Mouse (Mus musculus): ENCODE results near the gene Setd4. TPM values are rescaled to one million over a fixed set of nuclear protein-coding genes. Genes with fewer than 3 reads are reported as not detected.

Setd4 gene
- polyA plus RNA-seq, 1 experiment from 2014 or later, result 10.3 TPM

GRCm38 (mm10) chr16:93572383-93572782 is 31.5 kb downstream of the Setd4 start:
- DNase-seq (ENCODE audit: low spot score) (no peak), ATAC-seq (ENCODE audit: low FRiP score) (no peak)
- no peak overlapping the region for H3K4me2 ChIP-seq (replicated peaks; ENCODE audit: low read depth, low read length)
- no peaks in the 10 kb centered on the region for H3K9me3 ChIP-seq (ENCODE audit: control insufficient read depth, low read length)
- H3K27me3 ChIP-seq (ENCODE audit: control insufficient read depth, insufficient read depth, low read length), result no peaks in the 10 kb centered on the region
- no peak overlapping the region for H3K27ac ChIP-seq (ENCODE audit: low read depth, low read length)
- H3K36me3 ChIP-seq (ENCODE audit: control insufficient read depth, insufficient read depth, low read length), result no peaks in the 10 kb centered on the region
- no peak overlapping the region for H3K9ac ChIP-seq (ENCODE audit: low read depth, low read length)
- no peak overlapping the region for H3K4me3 ChIP-seq (ENCODE audit: low read depth, low read length)
- H3K4me1 ChIP-seq (replicated peaks; ENCODE audit: control insufficient read depth, insufficient read depth, low read length), result no peaks in the 10 kb centered on the region
- 97% methylated on average over 6 of the region's 6 CpGs for WGBS

GRCm38 (mm10) chr16:93558499-93558898 is 45.4 kb downstream of the Setd4 start:
- Histone ChIP-seq H3K36me3 (ENCODE audit: control insufficient read depth, insufficient read depth, low read length) (no peaks in the 10 kb centered on the region), H3K27me3 (ENCODE audit: control insufficient read depth, insufficient read depth, low read length) (no peaks in the 10 kb centered on the region), H3K9ac (ENCODE audit: low read depth, low read length) (no peak overlapping the region), H3K4me1 (replicated peaks; ENCODE audit: control insufficient read depth, insufficient read depth, low read length) (no peaks in the 10 kb centered on the region), H3K9me3 (ENCODE audit: control insufficient read depth, low read length) (no peaks in the 10 kb centered on the region), H3K27ac (ENCODE audit: low read depth, low read length) (no peak overlapping the region), H3K4me3 (ENCODE audit: low read depth, low read length) (no peak overlapping the region), H3K4me2 (replicated peaks; ENCODE audit: low read depth, low read length) (no peak overlapping the region)
- DNase-seq (ENCODE audit: low spot score), result no peak
- 12% methylated on average over 12 of the region's 12 CpGs for WGBS
- no peak for ATAC-seq (ENCODE audit: low FRiP score)

GRCm38 (mm10) chr16:93557646-93558045 is 46.2 kb downstream of the Setd4 start:
- DNase-seq (ENCODE audit: low spot score) (no peak), ATAC-seq (ENCODE audit: low FRiP score) (no peak)
- H3K27me3 ChIP-seq (ENCODE audit: control insufficient read depth, insufficient read depth, low read length), result no peaks in the 10 kb centered on the region
- H3K36me3 ChIP-seq (ENCODE audit: control insufficient read depth, insufficient read depth, low read length), result no peaks in the 10 kb centered on the region
- H3K27ac ChIP-seq (ENCODE audit: low read depth, low read length), result no peak overlapping the region
- no peaks in the 10 kb centered on the region for H3K4me1 ChIP-seq (replicated peaks; ENCODE audit: control insufficient read depth, insufficient read depth, low read length)
- H3K4me2 ChIP-seq (replicated peaks; ENCODE audit: low read depth, low read length), result no peak overlapping the region
- H3K4me3 ChIP-seq (ENCODE audit: low read depth, low read length), result no peak overlapping the region
- no peak overlapping the region for H3K9ac ChIP-seq (ENCODE audit: low read depth, low read length)
- no peaks in the 10 kb centered on the region for H3K9me3 ChIP-seq (ENCODE audit: control insufficient read depth, low read length)
- 68% methylated on average over 8 of the region's 8 CpGs for WGBS

- Histone ChIP-seq H3K9me3 (ENCODE audit: control insufficient read depth, low read length) (no peaks in the 10 kb centered on the region), H3K4me3 (ENCODE audit: low read depth, low read length) (no peak overlapping the region), H3K27me3 (ENCODE audit: control insufficient read depth, insufficient read depth, low read length) (no peaks in the 10 kb centered on the region), H3K27ac (ENCODE audit: low read depth, low read length) (no peak overlapping the region), H3K4me1 (replicated peaks; ENCODE audit: control insufficient read depth, insufficient read depth, low read length) (no peaks in the 10 kb centered on the region), H3K4me2 (replicated peaks; ENCODE audit: low read depth, low read length) (no peak overlapping the region), H3K36me3 (ENCODE audit: control insufficient read depth, insufficient read depth, low read length) (no peaks in the 10 kb centered on the region), H3K9ac (ENCODE audit: low read depth, low read length) (no peak overlapping the region)
- DNase-seq (ENCODE audit: low spot score), result no peak
- WGBS, result 86% methylated on average over 12 of the region's 12 CpGs
- no peak for ATAC-seq (ENCODE audit: low FRiP score)
Measured at GRCm38 (mm10) chr16:93552686-93553513, 51.0 kb downstream of the Setd4 start.

DNA sequence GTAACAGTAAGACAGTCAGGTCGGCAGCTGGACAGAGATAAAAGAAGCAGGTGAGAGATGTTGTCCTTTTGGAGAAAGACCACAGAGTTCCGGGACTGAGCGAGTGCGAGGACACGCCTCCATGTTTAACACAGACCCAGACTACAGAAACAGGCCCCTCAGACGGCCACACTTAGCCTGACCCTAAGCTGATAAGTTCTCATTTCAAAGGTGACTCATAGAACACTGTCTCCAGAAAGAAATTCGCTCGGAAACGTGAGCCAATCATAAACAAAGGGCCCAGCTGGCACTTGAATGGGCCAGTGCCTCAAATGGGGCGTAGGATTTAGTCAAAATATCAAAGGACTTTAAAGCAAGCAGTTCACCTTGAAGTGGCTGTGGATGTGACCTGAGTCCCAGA is 54.6 kb downstream of the Setd4 start:
- Histone ChIP-seq H3K27me3 (ENCODE audit: control insufficient read depth, insufficient read depth, low read length) (no peaks in the 10 kb centered on the region), H3K9me3 (ENCODE audit: control insufficient read depth, low read length) (no peaks in the 10 kb centered on the region), H3K27ac (ENCODE audit: low read depth, low read length) (no peak overlapping the region), H3K4me3 (ENCODE audit: low read depth, low read length) (no peak overlapping the region), H3K4me2 (replicated peaks; ENCODE audit: low read depth, low read length) (no peak overlapping the region), H3K36me3 (ENCODE audit: control insufficient read depth, insufficient read depth, low read length) (no peaks in the 10 kb centered on the region), H3K9ac (ENCODE audit: low read depth, low read length) (no peak overlapping the region), H3K4me1 (replicated peaks; ENCODE audit: control insufficient read depth, insufficient read depth, low read length) (no peaks in the 10 kb centered on the region)
- ATAC-seq (ENCODE audit: low FRiP score), result no peak
- DNase-seq (ENCODE audit: low spot score), result no peak
- 54% methylated on average over 10 of the region's 10 CpGs for WGBS

- ATAC-seq (ENCODE audit: low FRiP score) (no peak), DNase-seq (ENCODE audit: low spot score) (no peak)
- Histone ChIP-seq H3K4me1 (replicated peaks; ENCODE audit: control insufficient read depth, insufficient read depth, low read length) (no peaks in the 10 kb centered on the region), H3K27ac (ENCODE audit: low read depth, low read length) (no peak overlapping the region), H3K9ac (ENCODE audit: low read depth, low read length) (no peak overlapping the region), H3K27me3 (ENCODE audit: control insufficient read depth, insufficient read depth, low read length) (no peaks in the 10 kb centered on the region), H3K4me3 (ENCODE audit: low read depth, low read length) (no peak overlapping the region), H3K36me3 (ENCODE audit: control insufficient read depth, insufficient read depth, low read length) (no peaks in the 10 kb centered on the region), H3K4me2 (replicated peaks; ENCODE audit: low read depth, low read length) (no peak overlapping the region), H3K9me3 (ENCODE audit: control insufficient read depth, low read length) (no peaks in the 10 kb centered on the region)
- 87% methylated on average over 2 of the region's 2 CpGs for WGBS
Measured at GRCm38 (mm10) chr16:93548045-93548444, 55.8 kb downstream of the Setd4 start.

DNA sequence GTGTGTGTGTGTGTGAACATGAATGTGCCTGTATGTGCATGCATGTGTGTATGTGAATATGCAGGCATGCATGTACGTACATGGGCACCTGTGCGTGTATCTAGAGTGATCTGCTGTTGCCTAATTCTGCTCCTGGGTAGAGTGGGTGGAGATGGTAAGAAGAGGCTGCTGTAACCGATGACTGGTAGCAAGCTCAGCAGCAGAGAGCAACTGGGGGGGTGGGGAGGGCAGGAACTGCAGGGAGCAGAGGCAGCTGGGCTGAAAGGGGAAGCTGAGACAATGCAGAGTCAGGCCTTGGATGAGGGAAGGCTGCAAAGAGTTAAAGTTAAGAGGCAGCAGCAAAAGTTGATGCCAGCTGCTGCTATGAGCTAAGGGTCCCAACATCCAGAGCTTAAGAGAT is 56.7 kb downstream of the Setd4 start:
- Histone ChIP-seq H3K36me3 (ENCODE audit: control insufficient read depth, insufficient read depth, low read length) (no peaks in the 10 kb centered on the region), H3K4me1 (replicated peaks; ENCODE audit: control insufficient read depth, insufficient read depth, low read length) (no peaks in the 10 kb centered on the region), H3K4me2 (replicated peaks; ENCODE audit: low read depth, low read length) (no peak overlapping the region), H3K27me3 (ENCODE audit: control insufficient read depth, insufficient read depth, low read length) (no peaks in the 10 kb centered on the region), H3K9me3 (ENCODE audit: control insufficient read depth, low read length) (no peaks in the 10 kb centered on the region), H3K27ac (ENCODE audit: low read depth, low read length) (no peak overlapping the region), H3K9ac (ENCODE audit: low read depth, low read length) (no peak overlapping the region), H3K4me3 (ENCODE audit: low read depth, low read length) (no peak overlapping the region)
- 69% methylated on average over 3 of the region's 3 CpGs for WGBS
- DNase-seq (ENCODE audit: low spot score) (no peak), ATAC-seq (ENCODE audit: low FRiP score) (no peak)

DNA sequence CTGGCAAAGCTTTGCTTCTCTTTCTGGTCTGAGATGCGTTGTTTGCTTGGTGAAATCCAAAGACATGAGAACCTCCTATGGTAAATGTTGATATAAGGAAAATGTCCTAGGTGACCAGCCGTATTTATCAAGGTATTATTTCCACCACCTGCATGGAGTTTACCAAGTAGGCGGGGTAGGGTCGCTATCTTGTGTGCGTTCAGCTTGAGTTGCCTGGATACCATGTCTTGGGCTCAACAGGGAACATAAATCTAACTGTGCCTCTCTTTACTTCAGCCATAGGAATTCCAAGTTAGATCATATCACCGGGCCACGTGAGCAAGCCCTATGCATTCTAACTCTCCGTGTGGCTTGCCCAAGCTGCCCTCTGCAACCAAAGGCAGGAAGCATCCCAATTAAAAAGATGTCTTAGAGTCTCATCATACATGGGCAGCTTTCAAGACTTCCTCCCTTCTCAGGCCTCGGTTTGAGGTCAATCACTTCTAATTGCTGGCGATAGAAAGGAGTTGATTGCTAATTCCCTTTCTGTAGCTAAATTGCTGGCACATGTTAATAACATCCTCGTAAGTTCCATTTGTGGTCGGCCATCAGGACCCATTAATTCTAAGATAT is 57.4 kb downstream of the Setd4 start:
- Histone ChIP-seq H3K27ac (ENCODE audit: low read depth, low read length) (no peak overlapping the region), H3K4me2 (replicated peaks; ENCODE audit: low read depth, low read length) (no peak overlapping the region), H3K27me3 (ENCODE audit: control insufficient read depth, insufficient read depth, low read length) (no peaks in the 10 kb centered on the region), H3K4me3 (ENCODE audit: low read depth, low read length) (no peak overlapping the region), H3K9me3 (ENCODE audit: control insufficient read depth, low read length) (no peaks in the 10 kb centered on the region), H3K36me3 (ENCODE audit: control insufficient read depth, insufficient read depth, low read length) (no peaks in the 10 kb centered on the region), H3K4me1 (replicated peaks; ENCODE audit: control insufficient read depth, insufficient read depth, low read length) (no peaks in the 10 kb centered on the region), H3K9ac (ENCODE audit: low read depth, low read length) (no peak overlapping the region)
- DNase-seq (ENCODE audit: low spot score) (no peak), ATAC-seq (ENCODE audit: low FRiP score) (no peak)
- WGBS, result 84% methylated on average over 12 of the region's 12 CpGs

DNA sequence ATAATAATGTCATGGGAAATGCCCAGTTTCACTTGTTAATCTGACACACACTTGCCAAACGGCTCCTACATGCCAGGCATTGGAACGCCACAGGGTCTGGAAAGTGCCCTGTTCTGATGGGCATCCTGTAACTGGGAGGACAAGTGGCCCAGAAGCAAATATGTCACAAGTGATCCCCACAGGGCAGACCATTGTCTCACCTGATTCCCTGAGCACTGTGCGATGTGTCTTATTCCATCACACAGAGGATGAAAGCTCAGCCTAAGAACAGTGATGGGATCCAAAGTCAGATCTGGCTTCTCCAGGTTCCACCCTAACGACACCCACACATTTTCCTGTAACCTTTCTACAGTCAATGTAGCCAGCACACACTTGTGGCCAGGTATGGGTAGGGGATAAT is 58.9 kb downstream of the Setd4 start:
- Histone ChIP-seq H3K36me3 (ENCODE audit: control insufficient read depth, insufficient read depth, low read length) (no peaks in the 10 kb centered on the region), H3K4me3 (ENCODE audit: low read depth, low read length) (no peak overlapping the region), H3K9me3 (ENCODE audit: control insufficient read depth, low read length) (no peaks in the 10 kb centered on the region), H3K4me1 (replicated peaks; ENCODE audit: control insufficient read depth, insufficient read depth, low read length) (no peaks in the 10 kb centered on the region), H3K4me2 (replicated peaks; ENCODE audit: low read depth, low read length) (no peak overlapping the region), H3K27ac (ENCODE audit: low read depth, low read length) (no peak overlapping the region), H3K27me3 (ENCODE audit: control insufficient read depth, insufficient read depth, low read length) (no peaks in the 10 kb centered on the region), H3K9ac (ENCODE audit: low read depth, low read length) (no peak overlapping the region)
- WGBS, result 81% methylated on average over 4 of the region's 4 CpGs
- no peak for ATAC-seq (ENCODE audit: low FRiP score)
- no peak for DNase-seq (ENCODE audit: low spot score)

Data from hindbrain, embryonic 11.5 days (tissue).